Mouse (Mus musculus) hindbrain, embryonic 10.5 days (tissue): ENCODE data around the gene Bscl2. TPM values are rescaled to one million over a fixed set of nuclear protein-coding genes. Genes with fewer than 3 reads are reported as not detected.
A peak's percentile ranks its signal among the peaks of the same experiment; 100 is the strongest.
"Not testable (repeated sequence)": the region's sequence is repeated elsewhere in the genome, so short reads cannot be mapped to it uniquely, and the experiment has no call there.

Experiments
- DNase-seq: peaks from one replicate; pipeline ENCODE4 v3.0.0-alpha.2; 2017; ENCODE audit warnings: low spot score
- H3K27ac ChIP-seq: fragments of 300-500 bp; sonication (generic); 2 replicates; pipeline ENCODE4 v1.5.1; 2016; ENCODE audit warnings: mild to moderate bottlenecking, moderate library complexity
- H3K27me3 ChIP-seq: fragments of 300-500 bp; sonication (generic); 2 replicates; pipeline ENCODE4 v1.6.1; 2016; ENCODE audit warnings: mild to moderate bottlenecking; ENCODE audit not compliant: poor library complexity, insufficient read depth, severe bottlenecking
- H3K36me3 ChIP-seq: fragments of 300-500 bp; sonication (generic); 2 replicates; pipeline ENCODE4 v1.6.1; 2016; ENCODE audit warnings: mild to moderate bottlenecking, moderate library complexity
- H3K4me1 ChIP-seq: fragments of 300-500 bp; sonication (generic); replicated peaks from 2 replicates; pipeline ENCODE4 v1.6.1; 2016; ENCODE audit warnings: mild to moderate bottlenecking
- H3K4me3 ChIP-seq: fragments of 300-500 bp; sonication (generic); 2 replicates; pipeline ENCODE4 v1.5.1; 2016; ENCODE audit warnings: mild to moderate bottlenecking, moderate library complexity
- H3K9me3 ChIP-seq: fragments of 300-500 bp; sonication (generic); 2 replicates; pipeline ENCODE4 v1.6.1; 2016; ENCODE audit warnings: mild to moderate bottlenecking, moderate library complexity
- WGBS: fragments of 180-500 bp; shearing (Covaris S2); methylation state at CpG from one replicate; pipeline ENCODE4 v1.1.7; 2016; 5-methylcytosine and 5-hydroxymethylcytosine counted together
- polyA plus RNA-seq: library from polyadenylated mRNA; unstranded; fragments of >200 nt; fragmentation: Nextera tagmentation; extraction: Ambion mirVana; gene quantifications from 2 replicates; pipeline ENCODE4 v1.2.1, GENCODE M21; 2016

The Bscl2 gene
- polyA plus RNA-seq, 1 experiment from 2014 or later: 64.3 TPM

DNA sequence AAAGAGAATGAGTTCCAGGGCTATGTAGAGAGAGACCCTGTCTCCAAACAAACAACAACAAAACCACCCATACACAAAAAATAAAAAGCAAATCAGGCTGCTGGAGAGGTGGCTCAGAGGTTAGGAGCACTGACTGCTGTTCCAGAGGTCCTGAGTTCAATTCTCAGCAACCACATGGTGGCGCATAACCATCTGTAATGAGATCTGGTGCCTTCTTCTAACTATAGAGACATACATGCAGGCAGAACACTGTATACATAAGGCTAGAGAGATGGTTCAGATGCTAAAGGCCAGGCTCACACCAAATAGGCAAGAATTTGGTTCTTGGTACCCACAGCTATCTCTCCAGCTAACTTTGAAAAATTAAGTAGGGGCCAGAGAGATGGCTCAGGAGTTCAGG, 21.8 kb downstream of the Bscl2 start:
- Histone ChIP-seq H3K4me3 (no peak overlapping the region), H3K27ac (no peak overlapping the region), H3K36me3 (no peaks in the 10 kb centered on the region), H3K27me3 (no peaks in the 10 kb centered on the region), H3K4me1 (no peaks in the 10 kb centered on the region), H3K9me3 (no peaks in the 10 kb centered on the region)
- 22% methylated on average over 1 of the region's 1 CpGs for WGBS
- DNase-seq: no peak

GRCm38 (mm10) chr19:8864265-8864664, 27.0 kb downstream of the Bscl2 start:
- no peak for DNase-seq
- no peaks in the 10 kb centered on the region for H3K9me3 ChIP-seq
- H3K27me3 ChIP-seq: no peaks in the 10 kb centered on the region
- H3K36me3 ChIP-seq: no peaks in the 10 kb centered on the region
- no peaks in the 10 kb centered on the region for H3K4me1 ChIP-seq
- H3K4me3 ChIP-seq: no peak overlapping the region
- 83% methylated on average over 6 of the region's 6 CpGs for WGBS
- H3K27ac ChIP-seq: no peak overlapping the region

GRCm38 (mm10) chr19:8870381-8870780, 33.1 kb downstream of the Bscl2 start:
- DNase-seq, H3K9me3 ChIP-seq, H3K27me3 ChIP-seq: not testable (repeated sequence)
- 78% methylated on average over 3 of the region's 3 CpGs for WGBS
- H3K27ac ChIP-seq: 0 out of 2 replicates have a peak overlapping the region, but pooled peaks have one; percentile 92
- peaks cover 17% of the 10 kb centered on the region for H3K4me1 ChIP-seq
- H3K36me3 ChIP-seq: peaks cover 25% of the 10 kb centered on the region
- H3K4me3 ChIP-seq: peak overlapping the region; percentile 99; the same call in 1 of the 2 replicates

GRCm38 (mm10) chr19:8870838-8871237, 33.6 kb downstream of the Bscl2 start:
- Histone ChIP-seq H3K27me3 (no peaks in the 10 kb centered on the region), H3K27ac (peak overlapping the region; percentile 92), H3K4me3 (peak overlapping the region; percentile 99), H3K9me3 (no peaks in the 10 kb centered on the region), H3K36me3 (peaks cover 30% of the 10 kb centered on the region), H3K4me1 (peaks cover 17% of the 10 kb centered on the region)
- no peak for DNase-seq
- 60% methylated on average over 9 of the region's 9 CpGs for WGBS

- Histone ChIP-seq H3K27me3 (no peaks in the 10 kb centered on the region), H3K4me1 (peaks cover 17% of the 10 kb centered on the region), H3K27ac (peak within 1 kb of the TSS; percentile 92), H3K36me3 (peaks cover 36% of the 10 kb centered on the region), H3K9me3 (no peaks in the 10 kb centered on the region), H3K4me3 (peak within 1 kb of the TSS; percentile 99)
- peak; percentile 96 for DNase-seq
- WGBS: 1% methylated on average over 59 of the region's 59 CpGs
Measured at GRCm38 (mm10) chr19:8871267-8872186, 34.3 kb downstream of the Bscl2 start, which contains the start of gene Ubxn1. Gene Ubxn1, plus strand, starts transcription at chr19:8871496.

- 84% methylated on average over 10 of the region's 10 CpGs for WGBS
- Histone ChIP-seq H3K27me3 (no peaks in the 10 kb centered on the region), H3K9me3 (no peaks in the 10 kb centered on the region), H3K36me3 (peaks cover 45% of the 10 kb centered on the region), H3K4me3 (peak overlapping the region; percentile 99), H3K27ac (peak overlapping the region; percentile 92), H3K4me1 (peaks cover 17% of the 10 kb centered on the region)
- DNase-seq: no peak
Measured at GRCm38 (mm10) chr19:8872266-8872840, 35.1 kb downstream of the Bscl2 start.

DNA sequence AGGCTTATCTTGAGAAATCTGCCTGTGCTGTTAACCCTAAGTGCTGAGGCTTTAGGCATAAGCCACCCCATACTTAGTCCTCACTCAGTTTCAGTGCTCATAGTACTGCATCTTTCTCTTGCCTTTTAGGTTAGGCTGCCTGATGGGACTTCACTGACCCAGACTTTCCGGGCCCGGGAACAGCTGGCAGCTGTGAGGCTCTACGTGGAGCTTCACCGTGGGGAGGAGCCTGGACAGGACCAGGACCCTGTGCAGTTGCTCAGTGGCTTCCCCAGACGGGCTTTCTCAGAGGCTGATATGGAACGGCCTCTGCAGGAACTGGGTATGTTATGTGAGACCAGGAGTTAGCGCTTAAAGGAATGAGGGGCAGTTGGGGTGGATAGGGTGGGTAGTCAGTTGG, 37.8 kb downstream of the Bscl2 start:
- Histone ChIP-seq H3K36me3 (peaks cover 52% of the 10 kb centered on the region), H3K27ac (no peak overlapping the region), H3K4me1 (peaks cover 24% of the 10 kb centered on the region), H3K27me3 (no peaks in the 10 kb centered on the region), H3K4me3 (no peak overlapping the region), H3K9me3 (no peaks in the 10 kb centered on the region)
- DNase-seq: no peak
- WGBS: 94% methylated on average over 7 of the region's 7 CpGs

GRCm38 (mm10) chr19:8880311-8881033, 43.2 kb downstream of the Bscl2 start, which contains the start of gene Uqcc3:
Gene Uqcc3, minus strand, starts transcription at chr19:8880923.
- under 1% methylated on average over 42 of the region's 42 CpGs for WGBS

GRCm38 (mm10) chr19:8881034-8881392, 43.7 kb downstream of the Bscl2 start:
- Histone ChIP-seq H3K4me1 (peaks cover 14% of the 10 kb centered on the region), H3K27ac (peak overlapping the region; percentile 91), H3K36me3 (peaks cover 21% of the 10 kb centered on the region), H3K9me3 (no peaks in the 10 kb centered on the region), H3K4me3 (peak overlapping the region; percentile 85), H3K27me3 (no peaks in the 10 kb centered on the region)
- 20% methylated on average over 3 of the region's 3 CpGs for WGBS
- no peak for DNase-seq

More at GRCm38 (mm10) chr19:8880311-8881033, 43.2 kb downstream of the Bscl2 start, which contains the start of gene Uqcc3:
- peaks cover 27% of the 10 kb centered on the region for H3K36me3 ChIP-seq
- H3K27me3 ChIP-seq: no peaks in the 10 kb centered on the region
- H3K4me1 ChIP-seq: peaks cover 14% of the 10 kb centered on the region
- DNase-seq: peak; percentile 85
- H3K4me3 ChIP-seq: peak within 1 kb of the TSS; percentile 85
- no peaks in the 10 kb centered on the region for H3K9me3 ChIP-seq
- peak within 1 kb of the TSS; percentile 91 for H3K27ac ChIP-seq

- no peaks in the 10 kb centered on the region for H3K27me3 ChIP-seq
- no peaks in the 10 kb centered on the region for H3K9me3 ChIP-seq
- DNase-seq: no peak
- 81% methylated on average over 3 of the region's 3 CpGs for WGBS
- H3K27ac ChIP-seq: no peak within 1 kb of the TSS
- no peaks in the 10 kb centered on the region for H3K36me3 ChIP-seq
- peaks cover 25% of the 10 kb centered on the region for H3K4me1 ChIP-seq
- H3K4me3 ChIP-seq: no peak within 1 kb of the TSS
Measured at GRCm38 (mm10) chr19:8883616-8884015, 46.3 kb downstream of the Bscl2 start, which contains the start of the genes Lbhd1 and Gm49403. Gene Lbhd1, plus strand, starts transcription at chr19:8883732. Gene Gm49403, plus strand, starts transcription at chr19:8883930.

DNA sequence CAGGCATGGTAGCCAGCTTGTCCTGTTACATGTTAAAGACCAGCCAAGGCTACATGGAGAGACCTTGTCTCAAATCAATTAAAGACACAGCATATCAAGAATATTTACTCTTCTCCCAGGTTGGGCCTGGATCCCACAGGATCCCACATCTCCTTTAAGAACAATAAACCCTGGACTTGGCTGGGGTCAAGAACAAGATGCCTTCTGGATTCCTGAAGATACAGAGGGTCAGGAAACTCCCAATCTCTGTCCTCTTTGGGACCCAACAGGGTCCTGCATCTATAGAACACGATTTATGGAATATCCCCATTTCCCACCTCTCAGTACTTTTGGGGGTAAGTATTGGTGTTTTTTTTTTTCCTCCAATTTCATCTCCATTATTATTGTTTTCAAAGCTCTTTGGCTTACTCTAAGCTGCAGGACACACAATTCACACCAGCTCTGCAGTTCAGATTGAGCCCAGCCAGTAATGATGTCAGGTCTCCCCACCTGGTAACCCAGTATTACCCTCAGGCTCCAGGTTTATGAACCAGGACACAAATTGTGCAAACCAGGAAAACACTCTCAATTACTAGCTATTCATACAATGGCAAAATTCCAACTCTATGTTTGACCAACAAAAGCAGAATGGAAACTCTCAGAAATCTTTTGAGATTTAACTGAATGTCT, 49.8 kb downstream of the Bscl2 start:
- H3K4me1 ChIP-seq: peaks cover 18% of the 10 kb centered on the region
- H3K27ac ChIP-seq: peak overlapping the region; percentile 94
- peak overlapping the region; percentile 74 for H3K4me3 ChIP-seq
- peaks cover 19% of the 10 kb centered on the region for H3K36me3 ChIP-seq
- H3K9me3 ChIP-seq: no peaks in the 10 kb centered on the region
- no peak for DNase-seq
- 54% methylated on average over 1 of the region's 1 CpGs for WGBS
- H3K27me3 ChIP-seq: no peaks in the 10 kb centered on the region
